ENCODE assay signal across 23 mouse cellular contexts in genomic region chr2:59348585-59348984, GRCm38 (mm10).
"Had no signal": no experiment of that assay in that cellular context is flagged by ENCODE, and none has a peak within 500 bp of the region (broad histone marks: within the 10 kb centered on the region; RNA-seq: fewer than 3 reads in every experiment).

No protein-coding gene starts in this region.

- H3K4me1 ChIP-seq: limb, embryonic 10.5 days; liver, embryonic 12.5 days; lung, embryonic 15.5 days; neural tube, embryonic 12.5 days had no signal

- H3K27ac ChIP-seq: kidney, embryonic 15.5 days; limb, embryonic 10.5 days; limb, embryonic 13.5 days; liver, embryonic 12.5 days; liver, embryonic 15.5 days; lung, embryonic 15.5 days; midbrain, embryonic 10.5 days; midbrain, embryonic 15.5 days; neural tube, embryonic 12.5 days; neural tube, embryonic 15.5 days had no signal

- ATAC-seq: liver, embryonic 12.5 days; midbrain, embryonic 15.5 days had no signal

- H3K4me3 ChIP-seq: kidney, embryonic 15.5 days; limb, embryonic 10.5 days; limb, embryonic 13.5 days; liver, embryonic 12.5 days; liver, embryonic 15.5 days; lung, embryonic 15.5 days; megakaryocyte, embryonic 14.5 days; midbrain, embryonic 10.5 days; midbrain, embryonic 15.5 days; neural tube, embryonic 12.5 days; neural tube, embryonic 15.5 days had no signal

- H3K27me3 ChIP-seq: kidney, embryonic 15.5 days; limb, embryonic 13.5 days; liver, embryonic 12.5 days; liver, embryonic 15.5 days; lung, embryonic 15.5 days; megakaryocyte, embryonic 14.5 days; midbrain, embryonic 15.5 days; neural tube, embryonic 12.5 days; neural tube, embryonic 15.5 days had no signal

- H3K9me3 ChIP-seq: kidney, embryonic 15.5 days; limb, embryonic 10.5 days; limb, embryonic 13.5 days; liver, embryonic 12.5 days; liver, embryonic 15.5 days; lung, embryonic 15.5 days; megakaryocyte, embryonic 14.5 days; midbrain, embryonic 10.5 days; midbrain, embryonic 15.5 days; neural tube, embryonic 12.5 days; neural tube, embryonic 15.5 days had no signal

- H3K4me2 ChIP-seq: kidney, embryonic 15.5 days; limb, embryonic 13.5 days; liver, embryonic 12.5 days; liver, embryonic 15.5 days; lung, embryonic 15.5 days; midbrain, embryonic 15.5 days; neural tube, embryonic 12.5 days; neural tube, embryonic 15.5 days had no signal

- DNase-seq: kidney, adult 11 months; kidney, adult 8-10 months; kidney, postnatal 10 days; kidney, postnatal 36 days; liver; lung, adult 18-20 months; lung, postnatal 10 days; lung, postnatal 36 days; right cerebral cortex, adult 18-20 months; right cerebral cortex, postnatal 14 days; spleen, adult 18-20 months; thymus, postnatal 25 days had no signal

- H3K9ac ChIP-seq: kidney, embryonic 15.5 days; limb, embryonic 13.5 days; liver, embryonic 12.5 days; liver, embryonic 15.5 days; lung, embryonic 15.5 days; midbrain, embryonic 15.5 days; neural tube, embryonic 12.5 days; neural tube, embryonic 15.5 days had no signal
